9 mouse cellular contexts compared by ENCODE assay signal in genomic region chr11:107105227-107105626, GRCm38 (mm10). TPM values are rescaled to one million over a fixed set of nuclear protein-coding genes. Genes with fewer than 3 reads are reported as not detected.
DNase-seq lines count a peak whose midpoint lies in the region; ATAC-seq and TF ChIP-seq lines count a peak whose summit lies in the region.
"Had no signal": no experiment of that assay in that cellular context is flagged by ENCODE, and none has a peak within 500 bp of the region (broad histone marks: within the 10 kb centered on the region; RNA-seq: fewer than 3 reads in every experiment).

No protein-coding gene starts in this region.

- no peak overlapping the region for H3K4me2 ChIP-seq in hindbrain, embryonic 11.5 days (replicated peaks; ENCODE audit: low read depth, low read length)
- H3K4me2 ChIP-seq in hindbrain, embryonic 13.5 days = no peak overlapping the region
- no peak overlapping the region for H3K4me2 ChIP-seq in neural tube, embryonic 11.5 days (ENCODE audit: low read depth)

- peak; percentile 79 for DNase-seq in hindbrain, embryonic 11.5 days (ENCODE audit: low spot score)
- peak; percentile 90 for DNase-seq in T-cell, adult 2 months (ENCODE audit: low spot score)
- DNase-seq in cerebellum, postnatal 36 days = peak; percentile 72 to 74
- peak; percentile 45 to 46 for DNase-seq in heart, adult 9 months (ENCODE audit: low spot score in 2 of 2)
- DNase-seq in left cerebral cortex, adult 2 months (ENCODE audit: extremely low spot score in 1 of 2, low spot score in 2 of 2) = peak; percentile 50 to 52
- DNase-seq in neural tube, embryonic 11.5 days (ENCODE audit: low spot score) = peak; percentile 64
- peak; percentile 82 for DNase-seq in thymus, postnatal 0 days (ENCODE audit: low spot score)

- H3K4me1 ChIP-seq in hindbrain, embryonic 11.5 days (replicated peaks; ENCODE audit: control insufficient read depth, insufficient read depth, low read length) = no peaks in the 10 kb centered on the region
- peaks cover 43% of the 10 kb centered on the region for H3K4me1 ChIP-seq in hindbrain, embryonic 13.5 days (replicated peaks)
- H3K4me1 ChIP-seq in neural tube, embryonic 11.5 days (ENCODE audit: control insufficient read depth, insufficient read depth, low read length) = no peaks in the 10 kb centered on the region

- H3K27me3 ChIP-seq in hindbrain, embryonic 11.5 days (ENCODE audit: control insufficient read depth, insufficient read depth, low read length) = no peaks in the 10 kb centered on the region
- no peaks in the 10 kb centered on the region for H3K27me3 ChIP-seq in hindbrain, embryonic 13.5 days
- no peaks in the 10 kb centered on the region for H3K27me3 ChIP-seq in neural tube, embryonic 11.5 days (ENCODE audit: control insufficient read depth, insufficient read depth, low read length)

- TF ChIP-seq CTCF in left cerebral cortex, adult 2 months (IDR thresholded peaks at IDR 0.05) = peak; percentile 81

- H3K9me3 ChIP-seq in hindbrain, embryonic 11.5 days (ENCODE audit: control insufficient read depth, low read length) = no peaks in the 10 kb centered on the region
- H3K9me3 ChIP-seq in hindbrain, embryonic 13.5 days = no peaks in the 10 kb centered on the region
- no peaks in the 10 kb centered on the region for H3K9me3 ChIP-seq in neural tube, embryonic 11.5 days (ENCODE audit: control insufficient read depth, low read length)

- 57% methylated on average over 5 of the region's 5 CpGs for WGBS in hindbrain, embryonic 11.5 days
- 49% methylated on average over 5 of the region's 5 CpGs for WGBS in hindbrain, embryonic 13.5 days
- WGBS in neural tube, embryonic 11.5 days = 59% methylated on average over 5 of the region's 5 CpGs

- no peaks in the 10 kb centered on the region for H3K36me3 ChIP-seq in hindbrain, embryonic 11.5 days (ENCODE audit: control insufficient read depth, insufficient read depth, low read length)
- H3K36me3 ChIP-seq in hindbrain, embryonic 13.5 days = peaks cover 6% of the 10 kb centered on the region
- H3K36me3 ChIP-seq in neural tube, embryonic 11.5 days (ENCODE audit: control insufficient read depth, insufficient read depth, low read length) = peaks cover 2% of the 10 kb centered on the region

- no peak overlapping the region for H3K27ac ChIP-seq in hindbrain, embryonic 11.5 days (ENCODE audit: low read depth, low read length)
- no peak overlapping the region for H3K27ac ChIP-seq in hindbrain, embryonic 13.5 days
- no peak overlapping the region for H3K27ac ChIP-seq in left cerebral cortex, adult 2 months
- no peak overlapping the region for H3K27ac ChIP-seq in neural tube, embryonic 11.5 days (ENCODE audit: low read depth, low read length)

- no peak overlapping the region for H3K4me3 ChIP-seq in hindbrain, embryonic 11.5 days (ENCODE audit: low read depth, low read length)
- no peak overlapping the region for H3K4me3 ChIP-seq in hindbrain, embryonic 13.5 days
- H3K4me3 ChIP-seq in left cerebral cortex, adult 2 months = no peak overlapping the region
- H3K4me3 ChIP-seq in neural tube, embryonic 11.5 days (ENCODE audit: low read depth, low read length) = no peak overlapping the region
- H3K4me3 ChIP-seq: myocyte had no signal

- no peak for ATAC-seq in hindbrain, embryonic 11.5 days (ENCODE audit: low FRiP score)
- ATAC-seq in hindbrain, embryonic 13.5 days (ENCODE audit: low FRiP score) = no peak
- no peak for ATAC-seq in neural tube, embryonic 11.5 days (ENCODE audit: insufficient read depth, low FRiP score, low TSS enrichment)

- intact Hi-C loops in left cerebral cortex, adult 2 months (cut with DNase I) = no loop called here

- no peak overlapping the region for H3K9ac ChIP-seq in hindbrain, embryonic 11.5 days (ENCODE audit: low read depth, low read length)
- no peak overlapping the region for H3K9ac ChIP-seq in hindbrain, embryonic 13.5 days
- no peak overlapping the region for H3K9ac ChIP-seq in neural tube, embryonic 11.5 days (ENCODE audit: low read length)

RNA-seq across cellular contexts. Expression of gene Bptf, which starts 26.7 kb away (rescaled TPM):
- polyA plus RNA-seq in hindbrain, embryonic 11.5 days (2014; fragmentation: Nextera tagmentation; extraction: Ambion mirVana) = 40.8 and 55.1 TPM in 2 replicates
- 34.0 and 38.0 TPM in 2 replicates for polyA plus RNA-seq in hindbrain, embryonic 13.5 days (2015; fragmentation: Nextera tagmentation; extraction: Ambion mirVana)
- total RNA-seq in left cerebral cortex, adult 2 months (2021) = 10 to 100 TPM; 67.3 to 68.2 TPM
- polyA plus RNA-seq in neural tube, embryonic 11.5 days (2014; fragmentation: Nextera tagmentation; extraction: Ambion mirVana) = 37.6 and 39.3 TPM in 2 replicates
- 35.3 and 54.9 TPM in 2 replicates for polyA plus RNA-seq in thymus, postnatal 0 days (2015; fragmentation: Nextera tagmentation; extraction: Ambion mirVana)
